In the genomic region with DNA sequence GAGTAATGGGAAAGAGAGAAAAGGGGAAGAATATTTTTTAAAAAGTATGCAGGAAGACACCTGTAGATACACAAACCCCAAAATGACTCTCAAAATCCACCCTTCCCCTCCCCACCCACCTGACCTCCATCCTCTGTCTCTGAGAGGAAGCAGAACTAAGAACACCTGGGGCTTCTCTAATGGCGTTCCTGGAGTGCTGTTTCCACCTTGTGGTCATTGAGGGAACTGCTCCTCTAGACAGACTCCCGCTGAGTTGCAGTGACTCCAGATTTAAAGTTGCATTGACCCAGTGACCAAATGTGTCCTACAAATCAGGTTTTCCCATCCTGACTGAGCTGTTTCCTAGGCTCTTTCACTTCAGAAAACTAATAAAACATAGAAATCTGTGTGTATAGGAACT, we compare ENCODE assay signal across 9 mouse cellular contexts. TPM values are rescaled to one million over a fixed set of nuclear protein-coding genes. Genes with fewer than 3 reads are reported as not detected.
A peak's percentile ranks its signal among the peaks of the same experiment; 100 is the strongest.
DNase-seq lines count a peak whose midpoint lies in the region; TF ChIP-seq lines count a peak whose summit lies in the region.
"Had no signal": no experiment of that assay in that cellular context is flagged by ENCODE, and none has a peak within 500 bp of the region (broad histone marks: within the 10 kb centered on the region; RNA-seq: fewer than 3 reads in every experiment).

No protein-coding gene starts in this region.

- 2% methylated on average over 2 of the region's 2 CpGs for WGBS in lung, adult 2 months

- no peak overlapping the region for H3K4me3 ChIP-seq in lung, adult 2 months (replicated peaks; ENCODE audit: extremely low read depth, low read depth, low read length)
- H3K4me3 ChIP-seq: megakaryocyte, embryonic 14.5 days had no signal

- DNase-seq in gastrocnemius, postnatal 10 days: peak; percentile 53
- no peak for DNase-seq in gastrocnemius, postnatal 36 days
- DNase-seq in R1 (ENCODE audit: low read depth, low spot score): peak; percentile 77
- peak; percentile 80 to 86 for DNase-seq in cerebellum, postnatal 10 days
- DNase-seq in frontal cortex, postnatal 14 days (ENCODE audit: low spot score in 2 of 2): peak; percentile 16 to 56
- peak; percentile 57 to 76 for DNase-seq in kidney, postnatal 25 days
- DNase-seq in lung, adult 2 months: peak; percentile 44
- peak; percentile 77 to 79 for DNase-seq in right cerebral cortex, adult 2 months (ENCODE audit: low spot score in 2 of 2)

- peak; percentile 86 for TF ChIP-seq CTCF in lung, adult 2 months (IDR thresholded peaks at IDR 0.05; ENCODE audit: insufficient read depth, low read length)

- no peak for TF ChIP-seq POLR2A in lung, adult 2 months (IDR thresholded peaks at IDR 0.05; ENCODE audit: borderline replicate concordance, extremely low read depth, low read depth, low read length)

- intact Hi-C loops in gastrocnemius, postnatal 36 days (cut with DNase I): loop anchor here (5.0 to 10.0 kb wide), 2 partner anchors 134 to 1087 kb away; no protein-coding TSS in a partner anchor

- H3K4me1 ChIP-seq in lung, adult 2 months (ENCODE audit: control insufficient read depth, insufficient read depth, low read length): no peaks in the 10 kb centered on the region

RNA-seq across cellular contexts. Expression of gene Slc12a1, which starts 36.9 kb away (rescaled TPM):
- not detected for total RNA-seq in gastrocnemius, postnatal 10 days (2021)
- not detected for total RNA-seq in gastrocnemius, postnatal 36 days (2021)
- 0.05 TPM in 1 of 2 replicates, not detected in the other for polyA plus RNA-seq in lung, adult 2 months (2012; rRNA removed)

RNA-seq across cellular contexts. Expression of gene Ctxn2, which starts 52.7 kb away (rescaled TPM):
- total RNA-seq in gastrocnemius, postnatal 10 days (2021): not detected
- not detected for total RNA-seq in gastrocnemius, postnatal 36 days (2021)
- polyA plus RNA-seq in lung, adult 2 months (2012; rRNA removed): not detected in 2 replicates

RNA-seq across cellular contexts. Expression of gene Dut, which starts 57.8 kb away (rescaled TPM):
- 10 to 100 TPM; 20.9 to 21.0 TPM for total RNA-seq in gastrocnemius, postnatal 10 days (2021)
- total RNA-seq in gastrocnemius, postnatal 36 days (2021): 1 to 10 TPM; 7.2 to 9.1 TPM
- 15.1 and 21.2 TPM in 2 replicates for polyA plus RNA-seq in lung, adult 2 months (2012; rRNA removed)

Comparison
In these comparisons a context has a peak if more than half of its experiments do, and no peak if none do; other contexts are left out.
1. DNase-seq: peak in gastrocnemius, postnatal 10 days (single experiment), R1 (single experiment), cerebellum, postnatal 10 days (2 of 2), frontal cortex, postnatal 14 days (2 of 2), kidney, postnatal 25 days (2 of 2), lung, adult 2 months (single experiment) and right cerebral cortex, adult 2 months (2 of 2); none in gastrocnemius, postnatal 36 days (0 of 2).